Comparison of ENCODE assay signal across 26 mouse cellular contexts in the genomic region with DNA sequence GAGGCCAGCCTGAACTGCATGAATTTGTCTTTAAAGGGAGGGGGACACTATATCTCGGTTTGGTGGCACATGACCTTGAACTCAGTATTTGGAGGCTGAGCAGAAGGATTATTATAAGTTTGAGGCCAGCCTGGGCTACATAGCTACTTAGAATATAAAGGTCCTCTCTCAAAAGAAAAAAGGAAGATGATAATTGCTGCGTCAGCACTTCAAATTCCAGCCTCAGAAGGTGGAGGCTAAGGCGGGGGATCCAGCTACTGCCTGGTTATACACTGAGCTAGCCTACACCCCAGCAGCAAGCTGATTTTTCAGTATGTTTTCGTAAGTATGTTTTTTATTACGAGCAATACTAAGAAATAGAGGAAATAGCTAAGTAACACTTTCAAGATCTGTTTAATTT.
"Had no signal": no experiment of that assay in that cellular context is flagged by ENCODE, and none has a peak within 500 bp of the region (broad histone marks: within the 10 kb centered on the region; RNA-seq: fewer than 3 reads in every experiment).

No protein-coding gene starts in this region.

- H3K36me3 ChIP-seq: intestine, embryonic 15.5 days; liver, embryonic 13.5 days had no signal

- ATAC-seq: inflammation-experienced regulatory T-cells, adult 6 months; intestine, embryonic 15.5 days; intestine, postnatal 0 days; liver, postnatal 0 days had no signal

- DNase-seq: gastrocnemius, adult 2 months; gastrocnemius, postnatal 10 days; gastrocnemius, postnatal 25 days; heart, postnatal 4 days; kidney, adult 18-20 months; kidney, adult 8-10 months; kidney, postnatal 10 days; kidney, postnatal 25 days; kidney, postnatal 4 days; liver; liver, embryonic 13.5 days; liver, postnatal 0 days had no signal

- H3K9ac ChIP-seq: heart, embryonic 12.5 days; hindbrain, embryonic 12.5 days; hindbrain, embryonic 14.5 days; intestine, embryonic 15.5 days; limb, embryonic 12.5 days; liver, embryonic 13.5 days; liver, embryonic 15.5 days; liver, postnatal 0 days had no signal

- H3K27me3 ChIP-seq: heart, embryonic 12.5 days; hindbrain, embryonic 12.5 days; intestine, embryonic 15.5 days; limb, embryonic 12.5 days; liver, embryonic 13.5 days; liver, embryonic 15.5 days had no signal

- H3K4me2 ChIP-seq: heart, embryonic 12.5 days; hindbrain, embryonic 12.5 days; hindbrain, embryonic 14.5 days; intestine, embryonic 15.5 days; limb, embryonic 12.5 days; liver, embryonic 11.5 days; liver, embryonic 13.5 days; liver, embryonic 15.5 days had no signal

- H3K4me1 ChIP-seq: hindbrain, embryonic 12.5 days had no signal

- H3K27ac ChIP-seq: gastrocnemius, adult 2 months; heart, embryonic 10.5 days; hindbrain, embryonic 10.5 days; hindbrain, embryonic 12.5 days; hindbrain, embryonic 14.5 days; intestine, embryonic 15.5 days; layer of hippocampus, adult 2 months; left cerebral cortex, adult 2 months; limb, embryonic 10.5 days; limb, embryonic 12.5 days; liver, embryonic 13.5 days; liver, embryonic 15.5 days had no signal

- H3K9me3 ChIP-seq: heart, embryonic 10.5 days; heart, embryonic 12.5 days; hindbrain, embryonic 10.5 days; hindbrain, embryonic 12.5 days; intestine, embryonic 15.5 days; limb, embryonic 10.5 days; limb, embryonic 12.5 days; liver, embryonic 13.5 days; liver, embryonic 15.5 days had no signal

- H3K4me3 ChIP-seq: gastrocnemius, adult 2 months; heart, embryonic 10.5 days; heart, embryonic 12.5 days; hindbrain, embryonic 10.5 days; hindbrain, embryonic 12.5 days; intestine, embryonic 15.5 days; layer of hippocampus, adult 2 months; left cerebral cortex, adult 2 months; limb, embryonic 10.5 days; limb, embryonic 12.5 days; liver, embryonic 13.5 days; liver, embryonic 15.5 days had no signal
